Mouse (Mus musculus) C2C12 (cell line): Measurements from ENCODE around the gene Dlgap1.

Experiments used
- CEBPB ChIP-seq: IDR thresholded peaks from one replicate; pipeline ENCODE4 v1.6.1; 2011; ENCODE audit warnings: low read depth, mild to moderate bottlenecking, control low read depth, moderate library complexity
- CTCF ChIP-seq: IDR thresholded peaks from one replicate; pipeline ENCODE4 v1.5.1; 2011; ENCODE audit not compliant: control insufficient read depth, insufficient read depth, insufficient read length

DNA sequence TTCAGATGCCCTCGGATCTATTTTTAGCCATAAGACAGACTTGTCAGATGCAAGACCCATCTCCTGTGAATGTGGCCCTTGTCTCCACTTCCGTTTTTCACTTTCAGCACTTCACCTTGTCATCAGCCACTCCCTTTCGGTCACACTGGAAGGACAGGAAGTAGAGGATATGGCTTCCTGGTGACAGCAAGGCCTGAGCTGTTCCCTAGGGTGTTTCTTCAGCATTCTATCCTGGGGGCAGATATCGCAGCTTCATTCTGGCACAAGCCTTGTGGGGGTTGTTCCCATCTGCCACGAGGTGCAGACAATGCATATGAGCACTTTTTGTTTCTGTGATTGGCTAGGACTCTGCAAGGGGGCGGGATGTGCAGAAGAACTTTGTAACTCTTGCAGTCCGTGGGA, 502.1 kb downstream of the Dlgap1 start:
- TF ChIP-seq CTCF, result no peak
- TF ChIP-seq CEBPB, result no peak
